Mouse (Mus musculus) urinary bladder, postnatal 25 days (tissue): ENCODE measurements around the gene Dscaml1.
A peak's percentile ranks its signal among the peaks of the same experiment; 100 is the strongest.
"Not testable (repeated sequence)": the region's sequence is repeated elsewhere in the genome, so short reads cannot be mapped to it uniquely, and the experiment has no call there.

Source experiments
- DNase-seq: peaks from one replicate; pipeline ENCODE4 v3.0.0; 2022; ENCODE audit warnings: low spot score

Dscaml1 gene

DNA sequence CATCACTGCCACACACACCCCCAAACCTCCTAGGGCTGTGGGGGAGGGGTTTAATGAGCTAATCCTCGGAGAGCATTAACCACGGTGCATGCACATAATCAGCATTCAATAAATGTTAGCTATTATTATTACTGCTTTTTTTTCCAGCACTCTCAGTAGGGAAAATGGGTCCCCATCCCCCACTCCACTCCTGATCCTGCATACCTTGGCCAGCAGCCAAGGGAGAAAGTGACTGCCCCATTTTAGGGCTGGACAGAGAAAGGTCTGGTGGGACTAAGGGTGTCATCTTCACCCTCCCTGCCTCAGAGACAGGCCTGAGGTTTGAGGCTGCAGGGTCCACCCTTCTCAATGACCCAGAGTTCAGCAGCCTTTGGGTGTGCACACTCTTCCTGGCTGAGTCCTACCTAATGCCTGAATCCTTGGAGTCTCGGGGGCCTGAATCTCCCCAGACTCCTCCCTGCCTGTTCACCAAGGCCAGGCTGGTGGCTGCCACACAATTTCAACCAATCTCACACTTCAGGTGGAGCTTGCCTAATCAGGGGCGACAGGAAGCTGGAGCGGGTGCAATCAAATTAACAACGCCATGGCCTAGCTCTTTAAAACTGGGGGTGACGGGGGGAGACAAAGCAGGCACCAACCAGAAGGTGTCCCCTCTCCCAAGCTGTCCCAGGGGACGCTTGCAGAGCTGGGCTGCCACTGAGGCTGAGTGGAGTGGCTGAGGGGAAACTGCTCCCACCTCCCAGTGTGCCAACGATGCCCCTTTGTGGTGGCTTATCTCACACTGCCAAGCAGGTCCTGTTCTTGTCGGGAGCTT, 267.2 kb downstream of the Dscaml1 start:
- DNase-seq, result no peak

DNA sequence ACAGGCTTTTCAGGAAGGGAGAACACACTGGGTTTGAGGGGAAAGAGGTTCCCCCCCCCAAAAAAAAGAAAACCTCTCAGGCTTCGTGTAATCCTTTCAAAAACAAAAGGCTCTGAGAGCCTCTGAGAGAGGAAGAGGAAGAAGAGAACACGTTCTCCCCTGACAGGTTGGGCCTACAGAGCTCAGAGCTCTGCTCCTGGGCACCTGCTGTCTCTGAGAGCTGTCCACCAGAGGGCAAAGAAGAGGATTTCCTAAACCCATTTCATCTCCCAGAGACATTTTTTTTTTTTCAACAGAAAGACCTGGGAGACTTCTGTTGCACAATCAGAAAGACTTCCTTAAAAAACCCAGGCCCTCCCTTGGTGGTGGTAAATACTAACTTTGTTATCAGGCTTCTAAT, 267.8 kb downstream of the Dscaml1 start:
- DNase-seq, result no peak

DNA sequence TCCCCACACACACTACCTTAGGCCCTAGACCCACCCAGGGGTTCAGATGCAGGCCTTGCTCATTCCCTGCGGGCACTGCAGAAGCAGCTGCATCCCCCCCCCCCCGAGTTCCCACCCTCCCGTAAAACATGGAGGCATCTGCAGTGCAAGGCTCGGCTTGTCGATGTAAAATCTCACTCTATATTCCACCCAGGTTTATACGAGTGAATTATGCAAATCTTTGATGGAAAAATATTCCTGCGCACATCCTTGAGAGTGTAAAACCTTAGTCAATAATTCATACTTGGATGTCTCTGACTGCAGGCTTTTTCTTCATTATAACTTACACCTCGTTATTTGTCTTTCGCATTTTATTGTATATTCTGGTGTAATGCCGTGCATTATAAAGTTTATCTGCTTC, 272.7 kb downstream of the Dscaml1 start:
- DNase-seq, result no peak

DNA sequence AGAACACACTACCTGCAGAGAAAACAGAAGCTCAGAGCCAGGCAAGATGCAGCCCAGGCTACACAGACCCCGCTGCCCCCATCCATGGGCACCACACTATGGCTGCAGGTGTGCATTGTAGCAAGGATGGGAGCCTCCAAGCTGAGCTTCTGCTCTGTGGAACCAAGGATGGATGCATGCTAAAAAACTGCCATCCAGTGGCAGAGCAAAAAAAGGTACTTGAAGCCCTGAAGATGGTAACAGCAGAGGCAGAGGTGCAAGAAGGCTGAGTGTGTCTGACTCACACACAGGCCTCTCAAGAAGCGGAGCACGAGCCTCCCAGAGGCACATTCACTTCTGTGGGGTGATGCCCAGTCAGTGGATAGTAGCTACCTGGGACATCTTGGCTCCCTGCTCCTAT, 276.8 kb downstream of the Dscaml1 start:
- DNase-seq, result no peak

DNA sequence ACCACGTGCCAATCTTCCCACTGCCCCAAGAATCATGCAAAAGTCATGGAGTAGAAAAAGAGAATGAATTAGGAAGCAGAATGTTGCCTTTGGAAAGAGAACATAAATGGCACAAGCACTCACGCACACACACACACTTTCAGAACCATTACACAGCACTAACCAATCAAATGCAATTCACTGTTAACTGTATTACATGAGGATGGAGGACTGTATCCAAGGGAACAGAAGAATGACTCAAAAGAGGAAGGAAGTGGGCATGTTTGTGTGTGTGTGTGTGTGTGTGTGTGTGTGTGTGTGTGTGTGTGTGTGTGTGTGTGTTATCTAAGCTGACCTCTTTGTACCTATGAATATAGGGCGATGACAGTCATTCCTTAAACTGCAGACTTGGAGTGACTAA, 278.0 kb downstream of the Dscaml1 start:
- DNase-seq, result no peak

DNA sequence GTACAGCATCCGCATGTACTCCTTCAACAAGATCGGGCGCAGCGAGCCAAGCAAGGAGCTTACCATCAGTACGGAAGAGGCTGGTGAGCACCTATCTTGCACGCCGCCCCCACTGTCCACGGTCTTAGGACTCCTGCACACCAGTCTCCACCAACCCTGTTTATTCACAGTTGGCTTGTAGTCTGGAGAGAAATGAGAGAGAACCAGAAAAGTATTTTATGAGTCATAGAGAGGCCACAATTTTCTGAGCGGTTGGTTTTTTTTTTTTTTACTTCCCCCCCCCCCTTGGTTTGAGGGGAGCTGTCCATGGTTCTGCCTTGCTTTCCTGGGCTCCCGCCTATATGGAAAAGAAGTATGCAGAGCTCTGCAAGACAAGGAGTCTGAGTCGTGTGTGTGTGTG, 283.9 kb downstream of the Dscaml1 start:
- no peak for DNase-seq

DNA sequence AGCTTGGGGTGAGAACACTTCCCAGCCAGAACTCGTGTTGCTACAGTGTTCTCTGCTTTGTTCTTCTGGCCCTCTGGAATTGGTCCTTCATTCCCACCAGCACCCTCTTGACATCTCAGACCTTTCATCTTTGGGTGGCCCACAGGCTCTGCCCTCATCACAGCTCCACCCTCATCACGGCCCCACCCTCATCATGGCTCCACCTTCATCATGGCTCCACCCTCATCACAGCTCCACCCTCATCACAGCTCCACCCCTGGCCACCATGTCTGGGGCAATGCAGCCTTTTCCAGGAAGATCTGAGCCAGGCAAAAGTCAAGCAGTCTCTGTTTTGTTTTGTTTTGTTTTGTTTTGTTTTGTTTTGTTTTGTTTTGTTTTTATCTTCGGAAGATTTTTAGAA, 289.0 kb downstream of the Dscaml1 start:
- no peak for DNase-seq

DNA sequence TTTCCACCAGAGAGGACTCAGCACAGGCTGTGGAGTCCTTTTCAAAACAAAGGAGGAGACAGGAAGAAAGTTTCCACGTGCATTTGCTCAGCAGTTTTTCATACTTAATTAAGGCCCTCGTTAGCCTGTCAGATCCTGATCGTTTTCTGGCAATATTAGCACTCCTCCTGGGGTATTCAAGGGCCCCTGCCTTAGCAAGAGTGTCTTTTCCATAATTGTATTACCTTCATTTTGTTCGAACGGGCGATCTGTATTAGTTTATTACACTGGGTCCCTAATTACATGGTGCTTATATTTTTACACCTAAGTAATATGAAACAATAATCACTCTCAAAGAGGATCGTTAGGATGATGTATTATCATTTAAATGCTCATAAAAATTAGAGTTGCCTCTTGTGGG, 293.6 kb downstream of the Dscaml1 start:
- no peak for DNase-seq

DNA sequence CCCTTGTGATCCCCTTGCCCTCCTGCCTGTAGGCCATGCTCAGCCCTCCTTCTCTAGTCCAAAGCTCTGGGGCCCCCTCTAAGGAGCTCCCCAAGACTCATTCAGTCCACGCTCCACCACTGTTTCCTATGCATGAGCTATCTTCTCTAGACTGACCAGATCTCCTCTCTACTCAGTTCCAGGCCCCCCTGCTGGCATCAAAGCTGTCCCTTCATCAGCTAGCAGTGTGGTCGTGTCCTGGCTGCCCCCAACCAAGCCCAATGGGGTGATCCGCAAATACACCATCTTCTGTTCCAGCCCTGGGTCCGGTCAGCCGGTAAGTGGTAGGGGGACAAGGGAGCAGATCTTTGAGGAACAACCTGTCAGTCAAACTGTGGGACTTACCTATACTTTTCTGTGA, 305.4 kb downstream of the Dscaml1 start:
- DNase-seq, result no peak

DNA sequence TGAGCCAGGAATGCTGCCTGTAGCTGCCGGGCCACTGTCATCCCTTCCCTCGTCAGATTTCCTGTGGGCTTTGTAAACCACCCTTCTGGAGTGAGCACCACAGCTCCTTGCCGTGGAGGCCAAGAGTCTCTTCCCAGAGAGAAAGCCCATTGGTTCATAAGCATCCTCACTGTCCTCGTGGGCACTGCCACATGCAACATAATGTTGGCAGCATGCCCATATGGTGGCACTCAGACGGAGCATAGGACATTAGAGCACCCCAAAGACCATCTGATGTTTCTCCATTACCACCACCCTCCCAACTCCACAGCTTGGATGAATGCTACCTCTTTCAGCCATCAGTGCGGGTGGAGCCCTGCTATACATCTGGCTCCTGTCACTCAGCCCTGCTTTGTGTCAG, 306.8 kb downstream of the Dscaml1 start:
- DNase-seq, result no peak

DNA sequence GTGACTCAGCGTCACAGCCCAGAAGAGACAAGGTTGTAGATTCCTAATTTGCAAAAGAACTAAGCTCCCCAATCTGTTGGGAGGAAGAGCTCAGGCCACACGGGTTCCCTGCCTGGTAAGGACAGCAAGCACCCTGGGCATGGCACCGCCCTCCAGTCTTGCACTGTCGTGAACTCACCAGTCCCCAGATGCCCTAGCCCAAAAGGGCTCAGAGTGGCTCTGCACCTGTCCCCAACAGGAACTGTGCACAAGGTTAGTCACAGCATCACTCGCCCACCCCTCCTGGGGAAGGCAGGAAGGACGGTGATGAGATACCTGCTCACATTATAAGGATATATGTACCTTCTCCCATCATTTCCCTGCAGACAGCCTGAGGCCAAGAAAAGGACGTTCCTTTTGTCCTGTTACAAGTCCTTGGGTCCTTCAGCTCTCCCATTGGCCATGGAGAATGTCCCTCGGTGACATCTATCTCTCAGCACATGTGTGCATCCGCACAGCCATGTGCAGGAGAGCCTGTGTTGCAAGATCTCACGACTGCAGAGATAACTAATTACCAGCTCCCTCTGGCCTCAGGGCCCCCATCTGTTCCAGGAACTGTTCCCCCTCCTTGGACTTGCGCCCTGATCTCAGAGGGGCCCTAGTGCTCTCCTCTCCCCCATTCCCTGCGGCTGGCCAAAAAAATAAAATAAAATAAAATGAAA, 312.7 kb downstream of the Dscaml1 start:
- no peak for DNase-seq

DNA sequence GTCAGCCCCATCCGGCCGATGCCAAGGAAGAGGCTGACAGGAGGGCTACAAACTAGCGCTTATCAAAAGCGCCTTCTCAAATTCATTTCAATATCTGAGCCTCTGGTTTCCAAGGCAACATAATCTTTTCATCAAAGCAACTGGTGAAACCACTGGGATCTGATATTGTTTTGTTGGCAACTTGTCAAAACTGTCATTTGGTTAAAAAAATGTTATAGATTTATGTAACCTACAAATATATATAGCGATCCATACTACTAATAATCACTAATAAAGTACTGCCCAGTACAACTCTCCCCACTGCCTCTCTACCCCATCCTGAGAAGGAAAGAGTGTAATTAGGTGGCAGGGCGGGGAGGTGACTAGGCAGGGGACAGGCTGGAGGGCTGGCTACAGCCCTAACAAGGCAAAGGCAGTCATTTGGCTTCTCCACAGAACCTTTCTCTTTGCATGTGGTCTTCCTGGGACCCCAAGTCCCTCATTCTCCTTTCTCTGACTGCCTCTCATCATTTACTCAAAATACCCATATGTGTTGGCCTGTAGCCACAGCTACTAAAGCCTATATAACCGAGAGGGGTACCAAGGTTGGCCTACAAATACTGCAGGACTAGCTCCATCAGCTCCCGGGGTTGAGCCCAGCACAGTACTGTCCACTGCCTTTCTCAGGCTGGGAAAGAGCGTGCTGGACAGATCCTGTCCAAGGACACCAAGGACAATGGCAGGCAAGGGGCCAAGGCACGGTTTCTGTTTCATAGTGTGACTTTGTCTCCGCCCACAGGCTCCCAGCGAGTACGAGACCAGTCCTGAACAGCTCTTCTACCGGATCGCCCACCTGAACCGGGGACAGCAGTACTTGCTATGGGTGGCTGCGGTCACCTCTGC, 313.5 kb downstream of the Dscaml1 start:
- no peak for DNase-seq

DNA sequence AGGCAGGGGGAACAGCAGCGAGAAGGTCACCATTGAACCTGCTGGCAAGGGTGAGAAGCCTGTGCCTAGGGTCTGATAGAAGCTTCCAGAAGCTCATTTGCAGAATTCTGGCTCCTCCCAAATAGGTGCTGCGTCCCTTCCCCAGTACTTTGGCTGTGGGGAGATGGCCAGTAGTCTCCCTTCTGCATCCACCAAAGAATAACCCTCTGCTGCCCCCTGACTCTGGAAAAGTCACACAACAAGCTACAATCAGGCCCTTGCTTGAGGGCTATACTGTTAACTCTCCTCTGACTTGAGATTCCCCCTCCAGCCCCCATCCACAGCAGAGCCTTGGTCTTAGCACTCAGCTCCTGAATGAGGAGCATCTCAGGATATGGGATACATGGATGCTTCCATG, 314.2 kb downstream of the Dscaml1 start:
- DNase-seq, result no peak

DNA sequence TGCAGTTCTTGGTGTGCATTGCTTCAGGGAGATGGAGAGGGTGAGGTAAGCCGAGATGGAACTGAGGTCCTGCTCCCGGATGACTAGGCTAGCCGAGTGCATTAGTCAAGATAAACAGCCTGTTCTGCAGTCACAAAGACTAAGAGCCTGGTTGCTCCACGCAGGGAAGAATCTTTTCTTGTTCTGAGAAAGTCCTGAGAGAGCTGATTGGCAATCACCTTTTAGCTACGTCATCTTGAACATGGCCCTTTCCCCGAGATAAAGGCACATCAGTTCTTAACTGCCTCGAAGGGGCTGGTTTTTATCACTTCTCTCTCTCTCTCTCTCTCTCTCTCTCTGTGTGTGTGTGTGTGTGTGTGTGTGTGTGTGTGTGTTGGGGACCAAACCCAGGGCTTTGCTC, 319.0 kb downstream of the Dscaml1 start:
- no peak for DNase-seq

DNA sequence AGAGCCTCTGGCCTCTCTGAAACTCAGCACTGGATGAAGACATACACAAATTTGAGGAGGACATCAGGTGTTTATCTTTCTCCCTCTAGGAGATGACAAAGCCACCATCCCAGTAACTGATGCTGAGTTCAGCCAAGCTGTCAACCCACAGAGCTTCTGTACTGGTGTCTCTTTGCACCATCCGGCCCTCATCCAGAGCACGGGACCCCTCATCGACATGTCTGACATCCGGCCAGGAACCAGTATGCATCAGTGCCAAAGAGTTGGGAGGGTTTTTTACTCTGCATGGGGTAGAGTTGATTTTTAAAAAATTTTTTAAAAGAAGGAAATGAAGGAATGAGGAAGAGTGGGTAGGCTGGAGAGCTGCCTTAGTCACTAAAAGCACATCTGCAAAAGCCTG, 323.5 kb downstream of the Dscaml1 start:
- no peak for DNase-seq

DNA sequence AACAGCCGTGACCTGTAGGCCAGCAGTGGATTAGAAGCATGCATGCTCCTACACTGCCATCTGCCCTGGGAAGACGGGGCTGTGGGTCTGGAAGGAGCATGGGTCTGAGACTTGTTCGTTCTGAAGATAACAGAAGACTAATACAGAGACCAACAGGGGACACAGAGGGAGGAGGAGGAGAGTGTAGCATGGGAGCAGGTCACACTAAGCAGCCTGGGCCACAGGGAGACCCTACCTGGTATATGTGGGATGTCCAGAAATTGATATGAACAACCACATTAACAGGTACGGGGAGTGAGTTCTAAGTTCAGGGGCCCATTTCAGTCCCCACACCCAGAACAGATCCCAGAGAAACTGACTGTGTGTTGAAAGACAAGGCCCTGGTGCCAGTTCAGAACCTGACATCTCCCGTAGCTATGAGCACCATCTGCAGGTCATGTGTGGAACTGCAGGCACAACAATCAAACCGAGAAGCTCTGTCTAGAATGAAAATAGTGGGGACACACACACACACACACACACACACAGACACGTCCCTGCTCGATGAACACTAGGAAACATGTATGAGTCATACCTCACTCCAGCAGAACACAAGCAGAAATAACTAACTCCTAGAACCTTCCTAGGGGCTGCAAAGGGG, 328.1 kb downstream of the Dscaml1 start:
- DNase-seq, result peak; percentile 56

DNA sequence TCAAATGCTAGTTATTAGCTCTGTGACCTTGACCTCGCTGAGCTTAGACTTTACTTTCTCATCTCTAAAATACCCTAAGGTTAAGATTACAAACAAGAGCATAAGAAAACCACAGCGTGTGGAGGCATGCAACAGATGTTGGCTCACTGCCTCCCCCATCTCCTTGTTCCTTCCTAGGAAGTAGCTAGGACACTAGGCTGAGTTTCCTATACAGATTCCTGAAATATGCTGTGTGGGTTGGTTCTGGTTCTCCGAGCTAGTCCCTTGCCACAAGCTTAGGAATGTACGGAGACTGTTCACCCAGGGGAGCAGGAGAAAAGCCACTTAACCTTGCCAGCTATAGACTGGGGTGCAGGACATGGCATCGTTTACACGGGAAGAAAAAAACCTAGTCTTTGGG, 339.8 kb downstream of the Dscaml1 start:
- no peak for DNase-seq

DNA sequence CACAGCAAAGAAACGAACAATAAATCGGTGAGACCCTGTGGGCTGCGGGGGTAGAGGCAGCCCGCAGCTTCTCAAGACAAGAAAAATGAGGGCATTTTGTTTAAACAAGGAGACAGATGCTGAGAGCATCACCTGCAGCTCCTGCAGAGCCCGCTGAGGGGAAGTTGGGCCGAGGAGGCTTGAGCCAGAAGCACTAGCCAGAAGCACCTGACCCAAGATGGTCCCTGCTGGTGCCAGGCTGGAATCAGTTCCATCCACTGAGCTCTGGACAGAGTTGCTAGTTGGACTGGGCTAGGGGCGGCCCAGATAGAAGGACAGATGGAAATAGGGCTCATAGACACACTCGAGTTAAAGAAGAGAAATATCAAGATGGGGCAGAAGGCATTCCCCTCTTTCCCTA, 340.7 kb downstream of the Dscaml1 start:
- DNase-seq, result no peak

DNA sequence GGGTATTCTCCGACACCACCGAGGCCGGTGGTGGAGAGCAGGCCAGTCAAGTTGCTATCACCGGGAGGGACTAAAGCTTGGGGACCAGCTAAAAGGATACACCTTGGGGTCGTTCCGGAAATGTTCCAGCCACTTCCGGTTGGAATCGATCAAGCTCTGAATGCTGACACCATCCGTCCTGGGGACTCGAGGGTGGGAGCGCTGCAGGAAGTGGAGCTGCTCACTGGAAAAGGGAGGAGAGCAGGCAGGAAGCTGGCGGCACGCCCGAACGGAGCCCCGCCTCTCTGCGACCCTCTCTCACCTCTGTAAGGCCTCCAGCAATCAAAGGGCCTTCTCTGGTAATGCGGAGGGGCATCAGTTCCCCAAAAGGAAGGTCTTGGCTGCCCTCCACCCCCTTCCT, 342.0 kb downstream of the Dscaml1 start:
- no peak for DNase-seq

DNA sequence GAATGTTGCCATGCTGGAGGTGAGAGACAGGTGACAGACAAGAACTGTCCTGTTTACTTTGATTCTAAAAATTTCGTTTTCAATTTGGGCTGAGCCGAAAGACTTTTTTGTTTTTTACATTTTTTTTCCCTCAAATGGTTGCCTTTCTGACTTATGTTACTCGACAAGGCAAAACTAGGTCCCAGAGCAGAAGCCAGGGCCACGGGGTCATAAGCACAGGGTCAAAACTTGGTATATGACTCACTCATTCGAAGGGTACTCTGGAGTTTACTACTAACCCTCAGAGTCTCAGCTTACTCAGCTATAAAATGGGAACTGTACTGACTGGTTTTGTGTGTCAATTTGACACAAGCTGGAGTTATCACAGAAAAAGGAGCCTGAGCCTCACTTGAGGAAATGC, 343.2 kb downstream of the Dscaml1 start:
- DNase-seq, result no peak

DNA sequence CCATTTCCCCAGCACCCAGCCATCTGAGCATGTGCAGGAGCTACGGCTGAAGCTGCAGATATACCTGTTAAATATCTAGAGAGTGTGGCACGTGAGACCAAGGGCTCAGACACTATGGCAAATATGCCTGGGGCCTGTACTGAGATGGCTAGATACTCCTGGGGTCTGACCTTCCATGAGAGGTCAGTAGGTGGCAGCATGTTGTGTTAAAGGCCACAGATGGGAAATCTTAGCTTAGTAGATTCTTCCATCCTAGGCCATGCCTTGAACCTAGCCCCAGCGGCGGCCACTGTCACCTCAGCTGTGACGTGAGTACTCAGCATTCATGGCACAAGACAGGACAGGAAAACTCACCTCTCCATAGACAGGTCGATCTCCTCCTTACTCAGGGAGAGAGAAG, 347.7 kb downstream of the Dscaml1 start:
- no peak for DNase-seq

DNA sequence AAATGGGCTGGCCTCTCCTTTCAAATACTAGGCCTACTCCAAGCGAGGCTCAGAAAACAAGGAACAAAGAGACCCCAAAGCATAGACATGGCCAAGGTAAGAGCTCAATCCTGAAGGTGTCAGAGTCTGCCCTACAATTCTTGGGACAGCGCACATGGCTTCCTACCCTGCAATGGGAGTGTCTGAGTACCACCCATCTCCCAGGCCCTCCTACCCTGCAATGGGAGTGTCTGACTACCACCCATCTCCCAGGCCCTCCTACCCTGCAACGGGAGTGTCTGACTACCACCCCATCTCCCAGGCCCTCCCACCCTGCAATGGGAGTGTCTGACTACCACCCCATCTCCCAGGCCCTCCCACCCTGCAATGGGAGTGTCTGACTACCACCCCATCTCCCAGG, 349.7 kb downstream of the Dscaml1 start:
- DNase-seq, result not testable (repeated sequence)
